Mouse (Mus musculus): Measurements from ENCODE around the gene Tdo2. TPM values are rescaled to one million over a fixed set of nuclear protein-coding genes. Genes with fewer than 3 reads are reported as not detected.

Gene Tdo2
- total RNA-seq, 1 experiment = not detected

DNA sequence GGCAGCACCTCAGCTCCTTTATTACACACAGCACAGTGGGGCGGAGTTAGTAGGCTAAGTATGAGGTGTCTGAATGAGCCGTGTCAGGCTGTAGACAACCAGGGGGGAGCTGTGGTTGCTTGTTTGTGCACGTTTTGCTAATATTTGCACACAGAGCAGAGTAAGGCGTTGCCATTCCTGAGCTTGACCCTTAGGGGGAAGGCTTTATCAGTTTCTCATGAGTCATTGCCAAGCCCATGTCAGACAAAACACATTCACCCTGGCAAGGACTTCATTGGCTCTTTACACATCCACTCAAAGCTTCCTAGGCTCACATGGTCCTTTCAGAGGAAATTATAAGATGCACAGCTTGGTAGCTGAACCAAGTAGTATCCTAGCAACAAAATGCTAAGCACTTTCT is 53.1 kb downstream of the Tdo2 start:
- no peak for DNase-seq (ENCODE audit: low read depth, low spot score)
- no peak overlapping the region for H3K9ac ChIP-seq (ENCODE audit: insufficient read depth, low read depth, low read length, poor library complexity, severe bottlenecking)
- in situ Hi-C loops (cut with MboI; ENCODE audit: low sequenced_read_pairs in 2 of 2, unreplicated experiment in 2 of 2) = no loop called here
- no peaks in the 10 kb centered on the region for H3K4me1 ChIP-seq (ENCODE audit: control insufficient read depth in 2 of 2, insufficient read depth in 2 of 2, low read length in 2 of 2, poor library complexity in 1 of 2)
- TF ChIP-seq CHD2 (IDR thresholded peaks at IDR 0.05; ENCODE audit: low read depth, low read length) (no peak), HCFC1 (IDR thresholded peaks at IDR 0.05; ENCODE audit: borderline replicate concordance, insufficient read depth, low read length) (no peak)
- no peak overlapping the region for H3K4me3 ChIP-seq (ENCODE audit: insufficient read depth in 1 of 2, low read depth in 1 of 2, low read length in 2 of 2, poor library complexity in 1 of 2, severe bottlenecking in 1 of 2)
- no peaks in the 10 kb centered on the region for H3K36me3 ChIP-seq (ENCODE audit: control insufficient read depth, insufficient read depth, low read length, poor library complexity, severe bottlenecking)
- H3K27ac ChIP-seq (ENCODE audit: insufficient read depth, low read depth, low read length, poor library complexity, severe bottlenecking) = no peak overlapping the region
- H3K9me3 ChIP-seq (ENCODE audit: control insufficient read depth, insufficient read depth, low read depth, low read length) = no peaks in the 10 kb centered on the region

GRCm38 (mm10) chr3:81919681-81920080 is 56.3 kb downstream of the Tdo2 start:
- in situ Hi-C loops (cut with MboI; ENCODE audit: low sequenced_read_pairs in 2 of 2, unreplicated experiment in 2 of 2) = no loop called here
- H3K36me3 ChIP-seq (ENCODE audit: control insufficient read depth, insufficient read depth, low read length, poor library complexity, severe bottlenecking) = no peaks in the 10 kb centered on the region
- H3K9ac ChIP-seq (ENCODE audit: insufficient read depth, low read depth, low read length, poor library complexity, severe bottlenecking) = no peak overlapping the region
- H3K4me1 ChIP-seq (ENCODE audit: control insufficient read depth in 2 of 2, insufficient read depth in 2 of 2, low read length in 2 of 2, poor library complexity in 1 of 2) = no peaks in the 10 kb centered on the region
- no peak for DNase-seq (ENCODE audit: low read depth, low spot score)
- no peak overlapping the region for H3K27ac ChIP-seq (ENCODE audit: insufficient read depth, low read depth, low read length, poor library complexity, severe bottlenecking)
- TF ChIP-seq ZC3H11A (IDR thresholded peaks at IDR 0.05; ENCODE audit: borderline replicate concordance, low read depth, low read length) (no peak), ZNF384 (IDR thresholded peaks at IDR 0.05; ENCODE audit: low read depth, low read length) (no peak), CHD2 (IDR thresholded peaks at IDR 0.05; ENCODE audit: low read depth, low read length) (no peak), HCFC1 (IDR thresholded peaks at IDR 0.05; ENCODE audit: borderline replicate concordance, insufficient read depth, low read length) (no peak), MAFK (IDR thresholded peaks at IDR 0.05; ENCODE audit: insufficient read depth, low read depth, low read length) (no peak)
- H3K9me3 ChIP-seq (ENCODE audit: control insufficient read depth, insufficient read depth, low read depth, low read length) = no peaks in the 10 kb centered on the region
- H3K4me3 ChIP-seq (ENCODE audit: insufficient read depth in 1 of 2, low read depth in 1 of 2, low read length in 2 of 2, poor library complexity in 1 of 2, severe bottlenecking in 1 of 2) = no peak overlapping the region

DNA sequence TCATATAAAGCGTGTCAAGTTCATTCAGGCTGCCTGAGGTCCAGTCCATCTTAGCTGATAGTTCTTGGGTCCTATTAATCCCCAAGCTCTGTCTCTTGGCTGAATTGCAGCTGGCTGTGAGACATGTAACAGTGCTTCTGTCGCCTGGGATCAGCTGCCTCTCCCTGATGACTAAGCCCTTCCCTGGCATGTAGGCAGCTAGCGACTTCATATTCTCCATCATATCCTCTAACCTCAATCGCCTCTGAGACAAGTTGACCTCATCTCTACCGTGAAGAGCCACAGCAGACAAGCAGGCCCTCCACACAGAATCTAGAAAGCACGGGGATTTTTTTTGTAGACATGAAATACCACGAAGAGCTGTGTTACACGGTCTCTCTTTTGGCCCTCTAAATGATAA is 57.8 kb downstream of the Tdo2 start:
- Histone ChIP-seq H3K27ac (ENCODE audit: insufficient read depth, low read depth, low read length, poor library complexity, severe bottlenecking) (no peak overlapping the region), H3K9me3 (ENCODE audit: control insufficient read depth, insufficient read depth, low read depth, low read length) (no peaks in the 10 kb centered on the region), H3K4me1 (ENCODE audit: control insufficient read depth in 2 of 2, insufficient read depth in 2 of 2, low read length in 2 of 2, poor library complexity in 1 of 2) (no peaks in the 10 kb centered on the region), H3K9ac (ENCODE audit: insufficient read depth, low read depth, low read length, poor library complexity, severe bottlenecking) (no peak overlapping the region), H3K36me3 (ENCODE audit: control insufficient read depth, insufficient read depth, low read length, poor library complexity, severe bottlenecking) (no peaks in the 10 kb centered on the region), H3K4me3 (ENCODE audit: insufficient read depth in 1 of 2, low read depth in 1 of 2, low read length in 2 of 2, poor library complexity in 1 of 2, severe bottlenecking in 1 of 2) (no peak overlapping the region)
- DNase-seq (ENCODE audit: low read depth, low spot score) = no peak
- TF ChIP-seq MAFK (IDR thresholded peaks at IDR 0.05; ENCODE audit: insufficient read depth, low read depth, low read length) (no peak), ZC3H11A (IDR thresholded peaks at IDR 0.05; ENCODE audit: borderline replicate concordance, low read depth, low read length) (no peak), CHD2 (IDR thresholded peaks at IDR 0.05; ENCODE audit: low read depth, low read length) (no peak), ZNF384 (IDR thresholded peaks at IDR 0.05; ENCODE audit: low read depth, low read length) (no peak), HCFC1 (IDR thresholded peaks at IDR 0.05; ENCODE audit: borderline replicate concordance, insufficient read depth, low read length) (no peak)
- in situ Hi-C loops (cut with MboI; ENCODE audit: low sequenced_read_pairs in 2 of 2, unreplicated experiment in 2 of 2) = no loop called here

- Histone ChIP-seq H3K27ac (ENCODE audit: insufficient read depth, low read depth, low read length, poor library complexity, severe bottlenecking) (no peak overlapping the region), H3K36me3 (ENCODE audit: control insufficient read depth, insufficient read depth, low read length, poor library complexity, severe bottlenecking) (no peaks in the 10 kb centered on the region), H3K4me3 (ENCODE audit: insufficient read depth in 1 of 2, low read depth in 1 of 2, low read length in 2 of 2, poor library complexity in 1 of 2, severe bottlenecking in 1 of 2) (no peak overlapping the region), H3K9ac (ENCODE audit: insufficient read depth, low read depth, low read length, poor library complexity, severe bottlenecking) (no peak overlapping the region), H3K9me3 (ENCODE audit: control insufficient read depth, insufficient read depth, low read depth, low read length) (no peaks in the 10 kb centered on the region), H3K4me1 (ENCODE audit: control insufficient read depth in 2 of 2, insufficient read depth in 2 of 2, low read length in 2 of 2, poor library complexity in 1 of 2) (no peaks in the 10 kb centered on the region)
- TF ChIP-seq HCFC1 (IDR thresholded peaks at IDR 0.05; ENCODE audit: borderline replicate concordance, insufficient read depth, low read length) = no peak
- in situ Hi-C loops (cut with MboI; ENCODE audit: low sequenced_read_pairs in 2 of 2, unreplicated experiment in 2 of 2) = no loop called here
- DNase-seq (ENCODE audit: low read depth, low spot score) = no peak
Measured at GRCm38 (mm10) chr3:81917354-81917935, 58.6 kb downstream of the Tdo2 start.

- Histone ChIP-seq H3K9me3 (ENCODE audit: control insufficient read depth, insufficient read depth, low read depth, low read length) (no peaks in the 10 kb centered on the region), H3K4me3 (ENCODE audit: insufficient read depth in 1 of 2, low read depth in 1 of 2, low read length in 2 of 2, poor library complexity in 1 of 2, severe bottlenecking in 1 of 2) (no peak overlapping the region), H3K36me3 (ENCODE audit: control insufficient read depth, insufficient read depth, low read length, poor library complexity, severe bottlenecking) (no peaks in the 10 kb centered on the region), H3K9ac (ENCODE audit: insufficient read depth, low read depth, low read length, poor library complexity, severe bottlenecking) (no peak overlapping the region), H3K4me1 (ENCODE audit: control insufficient read depth in 2 of 2, insufficient read depth in 2 of 2, low read length in 2 of 2, poor library complexity in 1 of 2) (no peaks in the 10 kb centered on the region), H3K27ac (ENCODE audit: insufficient read depth, low read depth, low read length, poor library complexity, severe bottlenecking) (no peak overlapping the region)
- DNase-seq (ENCODE audit: low read depth, low spot score) = no peak
- TF ChIP-seq HCFC1 (IDR thresholded peaks at IDR 0.05; ENCODE audit: borderline replicate concordance, insufficient read depth, low read length) (no peak), MAFK (IDR thresholded peaks at IDR 0.05; ENCODE audit: insufficient read depth, low read depth, low read length) (no peak), CHD2 (IDR thresholded peaks at IDR 0.05; ENCODE audit: low read depth, low read length) (no peak)
- in situ Hi-C loops (cut with MboI; ENCODE audit: low sequenced_read_pairs in 2 of 2, unreplicated experiment in 2 of 2) = no loop called here
Measured at GRCm38 (mm10) chr3:81916030-81916686, 59.8 kb downstream of the Tdo2 start.
